Mouse (Mus musculus): ENCODE data around the gene Lmod1.

Lmod1 gene

DNA sequence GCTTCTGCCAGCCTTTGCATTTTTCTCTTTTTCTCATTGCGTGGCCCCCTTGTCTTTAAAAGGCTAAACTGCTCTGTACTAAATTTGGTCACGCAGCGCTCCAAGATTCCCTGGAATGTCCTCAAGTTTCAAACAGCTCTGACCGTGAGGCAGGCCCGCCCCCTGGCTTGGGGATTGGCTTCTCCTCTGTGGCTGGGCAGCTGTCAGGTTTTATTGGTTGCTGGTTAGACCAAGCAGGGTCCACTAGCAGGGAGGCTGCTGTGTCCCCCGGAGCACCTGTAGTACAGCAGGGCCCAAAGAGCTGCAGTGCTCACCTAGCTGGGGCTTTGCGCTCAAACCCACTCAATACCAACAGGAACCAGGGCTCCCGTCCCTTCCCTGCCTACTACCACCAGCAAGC is at the start of gene Lmod1:
Lmod1 (plus strand) TSS at position 237 of the 400 bp plus-strand sequence.
- DNase-seq, result peak; percentile 24

DNA sequence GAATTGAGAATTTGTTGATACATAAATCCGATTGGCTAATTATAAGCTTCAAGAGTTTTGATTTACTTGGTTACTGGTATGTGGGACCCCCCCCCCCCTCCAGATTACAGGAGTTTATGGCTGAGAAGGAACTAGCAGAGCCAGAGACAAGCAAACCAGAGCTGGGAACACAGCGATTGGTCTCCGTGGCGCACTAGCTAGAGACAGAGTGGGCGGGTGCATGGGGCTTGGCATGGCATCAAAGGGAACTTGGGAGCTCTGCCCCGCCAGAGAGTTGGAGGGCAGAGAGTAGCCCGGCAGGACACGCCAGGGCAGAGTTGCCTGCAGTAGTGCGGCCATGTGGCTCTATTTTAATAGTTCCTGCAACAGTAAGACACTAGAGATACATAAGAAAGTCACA is 44.0 kb upstream of the Lmod1 start:
- peak; percentile 56 for DNase-seq

DNA sequence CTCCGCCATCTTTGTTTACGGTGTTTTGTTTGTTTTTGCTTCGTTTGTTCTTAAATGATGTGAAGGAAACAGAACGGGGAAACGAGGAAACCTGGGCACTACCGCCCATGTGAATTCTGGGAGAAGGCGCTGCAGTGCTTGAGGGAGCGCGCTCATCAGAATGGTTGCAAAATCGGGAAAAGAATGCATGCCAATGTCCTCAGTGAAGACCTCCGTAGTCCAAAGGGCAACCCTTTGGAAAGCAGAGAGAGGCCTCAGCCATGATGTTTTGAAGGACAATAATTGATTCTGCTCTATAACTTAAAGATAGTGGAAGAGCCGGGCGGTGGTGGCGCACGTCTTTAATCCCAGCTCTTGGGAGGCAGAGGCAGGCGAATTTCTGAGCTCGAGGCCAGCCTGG is 42.8 kb upstream of the Lmod1 start:
- DNase-seq, result no peak

DNA sequence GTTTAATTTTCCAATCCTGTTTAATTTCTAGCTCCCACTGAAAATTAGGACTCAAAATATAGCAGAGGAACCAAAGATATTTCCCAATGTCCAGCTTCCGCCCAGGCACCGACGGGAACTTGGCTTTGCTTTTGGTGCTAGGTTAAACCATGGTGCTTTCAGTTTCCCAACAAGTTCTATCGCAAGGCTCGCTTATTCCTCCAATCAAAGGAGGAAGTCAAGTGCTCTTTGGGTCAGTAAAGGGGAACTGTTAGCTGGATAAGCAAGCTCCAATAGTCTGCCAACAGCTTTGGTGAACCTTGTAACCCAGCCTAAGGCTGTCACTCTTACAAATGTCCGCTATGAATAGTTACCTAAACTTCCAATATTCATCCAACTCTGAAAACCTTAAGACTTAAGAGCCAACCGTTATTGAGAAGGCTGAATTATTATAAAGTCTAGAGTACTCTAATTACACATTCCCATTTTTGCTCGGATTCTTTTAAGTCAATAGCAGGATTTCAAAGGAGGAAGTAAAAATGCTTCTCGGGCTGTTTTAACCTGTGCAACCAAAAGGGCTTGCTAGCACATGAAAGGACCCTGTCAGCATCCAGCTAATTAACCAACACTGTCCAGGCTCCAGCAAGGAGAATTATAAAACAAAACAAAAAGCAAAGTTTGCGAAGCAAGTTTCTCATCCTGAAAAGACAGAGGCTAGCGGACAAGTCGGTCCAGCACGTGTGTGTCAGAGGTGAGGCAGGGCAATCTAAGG is 41.9 kb upstream of the Lmod1 start:
- DNase-seq, result no peak

DNA sequence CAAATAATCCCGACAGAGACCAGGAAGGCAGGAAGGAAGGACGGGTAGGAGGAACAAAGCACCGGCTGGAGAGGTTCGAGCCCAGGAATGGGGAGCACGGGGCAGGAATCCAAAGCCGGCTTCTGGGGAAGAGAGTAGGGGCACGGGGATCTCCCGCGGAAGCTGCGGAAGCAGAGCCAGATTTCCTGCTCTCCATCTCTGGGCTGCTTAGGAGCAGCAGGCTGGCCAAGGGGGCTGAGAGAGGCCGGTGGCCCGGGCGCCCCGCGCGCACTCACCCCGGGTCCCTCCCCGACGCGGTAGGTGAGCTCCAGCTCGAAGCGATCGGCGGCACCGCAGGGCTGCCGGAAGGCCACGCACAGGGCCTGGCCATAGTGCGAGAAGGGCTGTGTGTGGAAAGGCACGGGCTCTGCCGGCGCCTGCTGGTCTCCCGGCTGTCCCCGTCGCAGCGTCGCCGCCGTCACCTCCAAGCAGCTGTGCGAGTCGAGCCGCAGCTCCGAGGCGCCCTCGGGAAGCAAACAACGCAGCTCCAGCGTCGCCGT is 41.3 kb upstream of the Lmod1 start:
- no peak for DNase-seq

DNA sequence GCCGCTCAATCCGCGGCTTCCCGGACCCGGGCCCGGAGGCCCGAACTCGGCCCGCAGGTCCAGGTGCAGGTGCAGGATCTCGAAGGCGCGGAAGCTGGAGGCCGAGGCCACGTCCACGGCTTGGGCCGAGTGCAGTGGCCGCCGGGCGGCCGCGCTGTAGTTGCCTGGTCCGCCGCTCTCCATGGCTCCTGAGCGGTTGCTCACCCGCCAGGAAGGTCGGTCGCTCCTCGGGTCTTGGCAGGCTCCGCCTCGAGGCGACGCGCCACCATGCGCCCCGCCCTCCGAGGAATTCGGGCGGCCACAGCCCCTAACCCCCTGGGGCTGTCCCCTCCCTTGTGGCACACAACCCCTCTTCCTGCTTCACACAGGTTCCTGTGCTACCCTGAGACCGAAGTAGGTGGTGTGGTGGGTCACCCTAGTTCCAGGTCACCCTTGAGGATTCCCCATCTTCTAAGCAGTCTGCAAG is 40.7 kb upstream of the Lmod1 start, which contains the start of gene Rnpep:
Rnpep (minus strand) TSS at position 259 of the 466 bp plus-strand sequence.
- peak; percentile 86 for DNase-seq

DNA sequence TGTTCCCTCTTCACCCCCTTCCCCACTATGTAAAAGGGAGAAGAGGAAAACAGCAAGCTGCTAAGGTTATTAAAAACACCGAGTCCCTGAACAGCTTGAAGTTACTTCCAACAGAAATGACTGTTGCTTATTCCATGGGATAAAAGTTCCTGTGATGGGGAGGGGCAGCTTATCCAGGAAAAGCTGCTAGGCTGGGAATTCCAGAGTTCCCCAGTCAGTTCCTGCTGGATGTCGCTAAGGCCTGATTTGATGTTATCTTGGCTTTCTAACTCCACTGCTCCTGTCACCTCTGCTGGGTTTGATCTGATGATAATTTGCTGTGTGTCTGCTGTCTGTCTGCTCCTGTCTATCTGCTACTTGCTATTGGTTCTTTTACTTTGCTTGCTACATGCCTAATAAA is 38.3 kb upstream of the Lmod1 start:
- no peak for DNase-seq

DNA sequence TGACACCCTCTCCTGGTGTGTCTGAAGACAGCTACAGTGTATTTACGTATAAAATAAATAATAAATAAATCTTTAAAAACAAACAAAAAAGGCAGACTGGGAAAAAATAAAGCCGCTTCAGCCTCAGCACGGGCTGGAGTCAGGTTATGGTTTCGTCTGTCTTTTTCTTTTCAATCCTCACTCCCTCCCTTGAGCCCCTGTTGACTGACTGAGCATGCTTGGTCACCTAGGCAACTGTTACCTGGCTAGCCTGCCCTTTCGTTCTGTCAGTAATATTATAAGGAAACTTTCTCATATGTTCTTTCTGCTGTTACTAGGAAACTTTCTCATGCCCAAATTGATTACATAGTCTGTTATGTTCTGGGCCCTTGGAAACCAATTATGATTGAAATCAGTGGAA is 33.7 kb upstream of the Lmod1 start:
- no peak for DNase-seq

DNA sequence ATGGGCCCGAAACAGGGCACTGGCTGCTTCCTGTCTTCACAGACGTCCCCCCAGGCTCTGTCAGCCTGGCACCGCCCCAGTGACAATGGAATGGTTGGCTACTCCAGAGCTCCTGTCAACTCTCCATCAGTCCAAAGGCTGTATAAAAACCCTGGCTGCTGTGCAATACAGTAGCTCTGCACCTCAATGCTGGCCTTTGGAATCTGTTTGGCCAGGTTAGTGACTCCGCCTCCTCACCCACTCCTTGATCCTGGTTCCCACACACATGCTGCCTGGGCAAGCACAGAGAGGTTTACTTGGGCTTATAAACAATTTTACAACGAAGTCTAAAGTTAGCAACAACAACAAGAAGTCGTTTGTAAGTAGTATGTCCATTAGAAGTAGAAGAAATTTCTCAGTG is 13.3 kb upstream of the Lmod1 start:
- no peak for DNase-seq

DNA sequence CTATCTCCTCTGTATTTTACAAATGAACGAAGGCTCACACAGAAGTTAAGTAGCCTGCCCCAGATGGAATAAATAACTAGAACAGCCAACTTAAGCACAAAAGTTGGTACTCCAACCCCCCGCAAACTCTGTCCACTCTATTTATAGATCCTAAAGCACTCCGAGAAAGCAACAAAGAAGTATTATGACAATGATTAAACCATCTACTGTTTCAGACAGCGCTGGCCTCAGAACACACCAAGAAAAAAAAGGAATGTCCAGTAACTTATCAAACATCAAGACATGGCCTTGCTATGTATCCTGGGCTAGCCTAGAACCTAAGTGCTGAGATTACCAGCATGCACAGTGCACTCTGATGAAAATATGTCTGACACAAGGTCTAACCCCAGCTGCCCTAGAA is 12.4 kb upstream of the Lmod1 start:
- no peak for DNase-seq

DNA sequence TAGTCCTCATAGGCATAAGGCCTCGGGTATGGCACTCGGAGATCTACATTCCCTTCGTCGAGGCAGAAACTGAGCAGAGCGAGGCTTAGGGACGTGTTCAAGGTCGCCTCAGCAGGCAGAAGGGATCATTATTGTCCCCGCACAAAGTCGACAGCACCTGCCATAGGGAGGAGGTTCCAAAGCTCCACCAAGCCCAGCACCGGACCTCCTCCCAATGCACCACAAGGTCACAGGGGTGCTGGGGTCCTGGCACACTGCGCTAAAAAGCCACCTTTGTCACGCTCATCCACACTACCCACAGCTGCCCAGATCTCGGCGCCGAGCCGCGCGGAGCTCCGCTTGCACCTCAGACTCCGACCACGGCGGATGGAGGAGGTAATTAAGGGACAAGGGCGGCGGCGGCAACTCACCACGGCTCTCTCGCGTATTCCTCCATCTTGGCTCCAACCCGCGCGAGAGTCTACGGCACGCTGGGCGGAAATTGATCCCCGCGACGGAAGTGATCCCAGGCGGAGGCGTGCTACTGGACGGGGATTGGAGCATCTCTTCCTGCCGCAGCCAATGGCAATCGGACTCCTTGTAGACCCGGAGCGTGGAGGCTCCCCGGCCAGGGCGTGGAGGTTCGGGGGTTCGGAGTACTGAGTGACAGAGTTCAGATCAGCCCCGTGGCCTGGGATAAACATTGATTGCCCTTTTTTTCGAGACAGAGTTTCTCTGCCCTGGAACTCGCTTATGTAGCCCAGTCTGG is 11.1 kb upstream of the Lmod1 start, which contains the start of gene Timm17a:
Timm17a (minus strand) TSS at position 495 of the 748 bp plus-strand sequence.
- DNase-seq, result peak; percentile 97

DNA sequence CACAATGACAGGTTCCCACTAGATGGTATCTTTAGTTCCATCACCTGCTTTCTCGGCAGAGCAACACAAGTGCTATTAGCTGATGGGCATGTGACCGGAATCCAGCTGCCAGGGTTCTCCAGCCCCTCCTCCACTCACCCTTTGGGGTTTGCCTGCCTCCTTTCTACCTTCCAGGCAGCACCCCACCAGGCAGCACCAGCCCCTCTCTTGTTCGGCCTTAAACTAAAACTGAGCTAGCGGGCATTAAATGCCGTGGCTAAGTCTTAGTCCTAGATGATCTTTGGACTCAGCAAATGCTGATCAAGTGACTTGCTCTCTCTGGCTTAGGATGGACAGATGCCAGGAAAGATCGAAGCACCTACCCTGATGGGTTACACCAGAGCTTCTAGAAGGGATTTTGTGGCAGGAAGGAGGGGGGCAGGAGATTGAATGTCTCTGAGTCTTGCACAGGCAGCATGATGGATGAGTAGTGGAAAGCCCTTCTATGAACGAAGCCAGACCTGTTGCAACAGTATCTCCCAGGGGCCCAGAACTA is 1.2 kb upstream of the Lmod1 start:
- no peak for DNase-seq

DNA sequence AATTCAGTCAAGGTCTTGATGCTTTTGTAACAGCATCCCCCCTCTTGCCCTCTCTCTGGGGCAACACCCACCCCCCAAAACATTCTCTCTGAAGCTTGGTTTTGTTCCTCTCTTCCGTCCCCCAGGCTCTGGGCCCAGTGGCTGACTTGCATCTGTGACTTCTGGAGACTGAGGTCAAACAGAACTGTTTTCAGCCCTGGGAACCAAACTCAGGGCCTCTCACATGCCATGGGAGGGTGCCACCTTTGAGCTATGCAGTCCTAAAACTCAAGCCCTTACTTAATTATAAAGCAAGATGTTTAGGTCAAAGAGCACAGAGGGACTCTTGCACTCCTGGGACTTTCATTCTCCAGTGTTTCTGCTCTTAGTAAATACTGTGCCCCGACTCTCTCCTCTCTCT is 1.3 kb downstream of the Lmod1 start:
- no peak for DNase-seq

DNA sequence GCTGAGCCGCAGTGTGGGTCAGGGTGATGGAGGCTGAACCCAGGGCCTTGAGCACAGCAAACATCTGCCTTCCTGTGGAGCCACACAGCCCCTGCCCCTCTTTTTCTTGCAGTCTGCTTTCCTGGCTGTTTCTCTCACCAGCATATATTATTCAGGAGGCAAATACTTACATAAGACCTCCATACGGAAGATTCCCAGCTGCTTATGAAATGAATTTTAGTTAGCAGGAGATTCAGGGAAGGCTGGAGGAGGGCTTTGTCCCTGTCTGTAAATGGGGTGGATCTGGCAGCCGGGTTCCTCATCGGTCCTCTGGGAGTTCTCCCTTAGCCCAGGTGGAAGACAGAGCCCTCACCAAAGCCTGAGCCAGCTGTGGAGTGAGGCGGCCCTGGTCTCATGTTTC is 3.8 kb downstream of the Lmod1 start:
- DNase-seq, result no peak

DNA sequence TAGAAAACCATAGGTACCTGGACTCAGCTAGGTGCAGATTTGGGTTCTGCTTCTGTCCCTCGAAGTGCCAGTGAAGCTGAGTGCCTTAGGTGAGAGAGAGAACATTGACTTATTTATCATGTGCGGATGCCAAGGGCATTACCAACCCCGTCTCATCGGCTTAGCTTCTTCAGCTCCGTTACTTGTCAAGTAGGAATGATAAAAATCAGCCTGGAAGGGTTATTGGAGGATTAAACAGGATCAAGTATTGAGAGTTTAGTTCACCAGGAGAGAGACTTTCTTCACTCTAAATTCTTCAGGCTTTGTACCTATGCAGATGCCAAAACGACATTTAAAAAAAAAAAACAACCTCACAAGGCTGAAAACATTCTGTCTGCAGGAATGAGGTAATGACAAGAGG is 6.0 kb downstream of the Lmod1 start:
- DNase-seq, result no peak

DNA sequence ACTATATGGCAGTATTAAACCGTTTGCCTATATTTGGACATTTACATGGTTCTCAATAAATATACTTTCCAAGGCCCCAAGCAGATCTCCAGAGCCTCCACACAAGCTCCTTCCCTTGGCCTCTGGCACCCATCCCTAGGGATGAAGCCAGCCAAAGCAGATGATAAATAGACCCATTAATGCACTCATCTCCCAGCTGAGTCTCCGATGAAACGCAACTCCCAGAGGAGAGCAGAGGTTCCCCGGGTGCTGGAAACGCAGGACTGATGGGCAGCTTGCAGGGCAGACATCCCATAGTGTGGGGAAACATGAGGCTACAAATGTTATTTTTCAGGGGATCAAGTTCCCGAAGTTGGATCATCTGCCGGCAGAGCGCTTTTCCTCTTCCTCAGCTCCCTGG is 17.3 kb downstream of the Lmod1 start:
- DNase-seq, result no peak

DNA sequence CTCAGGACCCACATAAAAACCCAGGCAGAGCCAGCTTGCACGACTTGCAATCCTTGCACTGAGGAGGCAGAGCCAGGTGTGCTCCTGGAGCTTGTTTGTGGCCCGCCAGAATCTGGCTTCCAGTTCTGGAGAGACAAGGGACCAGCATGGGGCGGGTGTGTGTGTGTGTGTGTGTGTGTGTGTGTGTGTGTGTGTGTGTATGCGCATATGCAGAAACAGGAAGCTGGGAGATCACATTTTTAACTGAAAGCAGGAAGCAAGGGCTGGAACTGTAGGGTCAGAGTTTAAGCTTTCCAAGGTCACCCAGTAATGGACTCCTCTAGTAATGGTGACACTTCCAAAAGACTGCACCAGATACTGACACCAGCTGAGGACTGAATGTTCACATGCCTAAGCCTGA is 19.4 kb downstream of the Lmod1 start:
- no peak for DNase-seq

DNA sequence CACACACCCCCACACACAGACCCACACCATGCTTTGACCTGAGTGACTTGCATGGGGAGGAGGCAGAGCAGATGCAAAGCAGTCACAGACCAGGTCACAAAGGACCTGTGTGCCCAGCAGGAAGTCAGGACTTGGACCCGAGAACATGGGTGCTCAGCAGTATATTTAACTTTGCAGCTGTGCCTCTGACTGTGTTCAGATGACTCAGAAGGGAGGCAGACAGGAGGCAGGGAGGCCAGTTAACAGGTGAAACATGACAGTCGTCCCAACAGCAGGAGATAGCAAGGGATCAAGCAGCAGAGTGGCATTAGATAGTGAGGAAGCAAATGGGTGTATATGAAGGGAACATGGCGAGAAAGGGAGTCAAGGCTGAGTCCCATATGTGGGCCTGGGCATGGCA is 22.3 kb downstream of the Lmod1 start:
- DNase-seq, result no peak

DNA sequence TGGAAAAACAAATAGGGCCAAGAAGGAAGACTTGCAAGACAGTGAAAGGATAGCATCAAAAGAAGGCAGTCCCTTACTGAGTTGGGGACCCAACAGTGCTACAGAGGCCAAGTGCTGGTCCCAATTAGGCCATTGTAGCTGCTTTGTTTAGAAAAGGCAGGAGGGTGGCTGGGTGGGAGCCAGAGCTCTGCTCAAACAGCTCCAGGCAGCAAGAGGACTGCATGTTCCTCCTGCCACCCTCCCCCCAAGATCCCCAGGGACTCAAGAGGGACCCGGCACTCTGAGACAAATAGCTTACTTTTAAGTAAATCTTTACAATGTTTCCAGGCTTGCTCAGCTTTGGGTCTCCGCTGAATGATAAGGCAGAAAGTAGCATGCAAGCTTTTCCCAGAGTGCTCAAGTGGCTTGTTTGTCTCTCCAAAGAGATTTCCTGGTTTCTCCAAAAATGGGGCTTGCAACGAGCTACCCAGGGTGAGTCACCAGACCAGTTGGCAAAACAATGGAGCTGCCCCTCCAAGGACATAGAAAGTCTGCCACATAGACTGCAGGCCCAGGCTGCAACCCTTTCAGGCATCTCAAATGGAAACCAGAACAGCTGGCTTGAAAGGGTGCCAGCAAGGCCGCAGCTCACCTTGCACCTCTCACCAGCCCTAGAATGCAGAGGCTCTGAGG is 23.0 kb downstream of the Lmod1 start:
- DNase-seq, result no peak

DNA sequence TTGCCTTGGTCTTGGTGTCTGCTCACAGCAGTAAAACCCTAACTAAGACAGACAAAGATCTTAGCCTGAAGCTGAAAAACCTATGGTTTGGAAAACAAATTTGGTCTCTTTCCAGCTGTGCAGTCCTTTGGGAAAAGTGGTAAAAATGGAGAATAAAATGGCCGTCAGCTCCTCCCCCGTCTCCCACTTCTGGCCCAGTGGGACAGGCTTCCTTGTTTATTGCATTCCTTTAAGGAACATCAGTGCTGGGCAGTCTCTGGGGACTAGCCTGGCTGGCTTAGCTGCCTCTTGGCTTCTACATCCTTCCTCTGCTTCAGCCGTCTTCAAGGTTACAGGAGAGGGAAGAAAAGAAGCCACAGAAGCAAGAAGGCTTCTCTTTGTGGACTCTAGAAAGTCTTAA is 27.3 kb downstream of the Lmod1 start:
- DNase-seq, result no peak

DNA sequence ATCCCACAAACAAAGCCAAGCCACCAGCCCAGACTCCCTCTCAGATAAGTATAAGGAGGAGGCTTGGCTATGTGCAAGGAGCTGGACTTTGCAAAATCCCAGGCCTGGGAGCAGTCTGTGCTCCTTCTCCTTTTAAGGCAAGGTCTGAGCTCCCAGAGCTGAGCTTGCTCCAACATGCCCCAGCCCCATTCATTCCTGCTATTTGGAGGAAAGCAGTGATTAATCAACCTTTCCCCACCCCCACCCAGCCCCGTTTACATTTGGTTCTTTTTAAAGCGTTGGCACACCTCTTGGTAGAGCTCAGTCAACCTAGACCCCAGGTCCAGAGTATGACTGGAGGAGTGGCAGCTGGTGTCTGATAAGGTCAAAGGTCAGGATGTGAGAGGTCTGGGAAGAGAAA is 34.5 kb downstream of the Lmod1 start:
- DNase-seq, result no peak

DNA sequence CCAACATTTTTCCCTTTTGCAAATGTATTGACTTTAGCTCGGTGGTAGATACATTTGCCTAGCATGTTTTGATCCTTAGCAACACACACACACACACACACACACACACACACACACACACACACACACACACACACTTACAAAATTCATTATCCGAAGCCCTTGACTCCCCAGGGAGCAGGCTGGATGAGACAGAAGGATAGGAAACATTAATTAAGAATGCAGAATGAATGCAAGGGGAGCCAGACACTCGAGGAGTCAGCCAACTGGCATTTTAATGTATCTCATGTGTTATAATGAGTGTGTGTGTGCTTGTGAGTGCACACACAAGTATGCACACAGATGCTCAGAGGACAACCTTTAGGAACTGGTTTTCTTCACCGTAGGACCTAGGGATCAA is 36.9 kb downstream of the Lmod1 start:
- DNase-seq, result no peak

DNA sequence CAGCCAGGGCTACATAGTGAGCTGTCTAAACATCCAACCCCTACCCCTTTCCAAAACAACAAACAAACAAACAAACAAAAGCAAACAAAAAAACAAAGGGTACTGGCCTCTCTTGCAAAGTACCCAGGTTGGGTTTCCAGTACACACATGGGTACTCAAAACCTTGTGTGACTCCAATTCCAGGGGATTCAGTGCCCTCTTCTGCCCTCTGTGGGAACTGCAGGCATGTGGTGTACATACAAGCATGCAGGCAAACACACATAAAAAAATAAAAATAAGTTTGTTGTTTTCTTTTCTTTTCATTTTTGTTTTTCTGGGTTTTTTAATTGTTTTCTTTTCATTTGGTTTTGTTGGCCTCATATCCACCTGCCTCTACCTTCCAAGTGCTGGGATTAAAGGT is 37.5 kb downstream of the Lmod1 start:
- DNase-seq, result no peak

Data from retina, postnatal 1 day (tissue).